Mouse (Mus musculus): ENCODE results near the gene Krtap19-2.
A peak's percentile ranks its signal among the peaks of the same experiment; 100 is the strongest.

DNA sequence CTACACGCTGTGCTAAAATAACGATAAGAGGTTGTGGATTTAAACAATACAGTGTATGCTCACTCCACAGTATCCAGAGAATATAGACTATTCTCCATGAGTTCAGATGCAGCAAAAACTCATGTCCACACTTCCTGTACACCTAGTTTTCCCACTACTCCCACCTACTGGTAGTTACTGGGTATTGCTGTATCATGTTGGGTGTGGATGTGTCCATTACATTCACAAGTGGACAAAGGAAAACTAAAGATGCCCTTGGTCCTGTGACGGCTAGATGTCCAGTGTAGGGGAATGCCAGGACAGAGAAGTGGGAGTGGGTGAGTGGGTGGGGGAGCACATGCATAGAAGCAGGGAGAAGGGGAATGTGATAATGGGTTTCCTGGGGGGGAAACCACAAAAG, 50.3 kb downstream of the Krtap19-2 start:
- no peak for TF ChIP-seq EP300 (IDR thresholded peaks at IDR 0.05; ENCODE audit: low read depth)
- peak; percentile 28; the same call in 1 of the 2 replicates for TF ChIP-seq CTCF (IDR thresholded peaks at IDR 0.05; ENCODE audit: low read depth)

Measured in liver, embryonic 14.5 days (tissue).